Mouse (Mus musculus): ENCODE measurements around the gene Zfp831.

Zfp831 gene

GRCm38 (mm10) chr2:174643448-174644144, at the start of gene Zfp831:
TSS of gene Zfp831 (plus strand) at chr2:174643534.
- DNase-seq: no peak

DNA sequence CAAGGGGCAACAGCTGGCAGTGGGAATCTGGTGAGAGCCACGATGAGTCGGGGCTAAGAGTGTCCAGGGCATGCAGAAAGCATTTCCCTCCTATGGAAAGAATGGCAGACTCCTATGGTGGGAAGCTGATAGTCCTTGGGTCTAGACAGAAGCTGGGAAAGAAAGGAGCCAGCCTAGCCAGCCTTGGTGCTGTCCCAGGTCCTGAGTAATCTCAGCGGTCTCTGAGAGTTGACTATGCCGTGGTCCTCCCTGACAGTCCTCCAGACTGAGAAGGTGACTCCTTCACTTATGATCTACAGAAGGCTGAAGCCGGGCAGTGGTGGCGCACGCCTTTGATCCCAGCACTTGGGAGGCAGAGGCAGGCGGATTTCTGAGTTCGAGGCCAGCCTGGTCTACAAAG, 48.4 kb upstream of the Zfp831 start:
- DNase-seq: no peak

- DNase-seq: no peak
Measured at GRCm38 (mm10) chr2:174595611-174596010, 47.7 kb upstream of the Zfp831 start.

DNA sequence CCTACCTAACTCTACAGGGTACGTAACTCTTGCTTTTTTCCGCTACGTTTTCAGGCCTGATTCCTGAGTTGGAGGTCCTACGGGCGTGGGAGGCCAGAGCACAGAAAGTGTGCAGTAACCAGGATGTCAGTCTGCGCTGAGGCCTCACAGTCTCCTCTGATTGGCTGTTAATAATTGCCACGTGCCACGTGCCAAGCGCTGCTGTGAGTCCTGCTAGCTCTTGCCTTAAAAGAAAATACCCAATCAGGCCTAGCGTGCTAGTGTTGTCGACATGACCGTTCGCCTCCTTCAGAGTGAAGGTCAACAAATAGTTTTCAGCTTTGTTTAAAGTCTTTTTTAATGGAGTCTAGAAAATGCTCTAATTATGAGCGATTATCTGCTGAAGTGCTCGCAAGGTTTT, 46.9 kb upstream of the Zfp831 start:
- no peak for DNase-seq

- DNase-seq: no peak
Measured at GRCm38 (mm10) chr2:174598451-174598850, 44.9 kb upstream of the Zfp831 start.

DNA sequence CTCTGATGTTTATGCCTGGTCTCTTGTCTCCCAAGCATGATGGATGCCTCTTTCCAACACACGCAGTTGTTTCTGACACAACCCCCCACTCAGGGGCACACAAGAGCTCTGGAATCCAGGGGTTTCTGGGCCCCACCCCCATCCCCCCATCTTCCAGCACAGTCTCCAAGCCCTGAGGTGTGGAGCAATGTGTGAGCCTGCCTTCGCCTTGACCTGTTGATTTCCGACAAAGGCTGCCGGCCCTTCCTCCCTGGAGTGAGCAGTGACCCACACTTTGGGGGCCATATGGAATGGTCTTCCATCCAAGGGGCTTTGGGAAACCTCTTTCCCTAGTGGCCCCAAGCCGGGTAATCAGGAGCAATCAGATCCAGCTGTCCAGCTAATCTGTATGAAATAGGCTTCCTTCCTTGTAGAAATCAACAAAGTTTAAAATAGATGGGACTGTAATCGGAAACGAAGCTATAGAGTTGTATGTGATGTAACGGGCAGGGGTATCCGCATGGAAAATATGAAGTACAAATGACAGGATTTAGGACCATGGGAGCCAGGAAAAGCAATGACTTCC, 44.2 kb upstream of the Zfp831 start:
- no peak for DNase-seq

DNA sequence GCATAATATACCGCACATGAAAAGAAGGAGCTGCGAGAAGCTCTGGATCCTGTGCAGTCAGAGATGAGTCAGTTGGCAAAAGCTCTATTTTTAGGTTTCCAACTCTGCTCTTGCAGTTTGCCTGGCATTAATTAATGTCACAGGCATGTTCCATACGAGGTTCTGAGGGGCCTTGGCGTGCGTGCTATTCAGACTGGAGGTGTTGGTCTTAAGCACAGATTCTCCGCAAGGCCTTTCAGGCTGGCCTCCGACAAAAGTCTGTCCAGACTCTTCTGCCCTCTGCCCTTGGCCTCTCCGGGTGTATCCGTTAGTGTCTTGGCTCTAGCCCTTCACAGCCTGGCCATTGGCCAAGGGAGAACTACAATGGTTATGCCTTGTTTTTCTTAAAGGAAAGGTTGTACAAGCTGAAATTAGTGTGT, 43.5 kb upstream of the Zfp831 start:
- DNase-seq: no peak

DNA sequence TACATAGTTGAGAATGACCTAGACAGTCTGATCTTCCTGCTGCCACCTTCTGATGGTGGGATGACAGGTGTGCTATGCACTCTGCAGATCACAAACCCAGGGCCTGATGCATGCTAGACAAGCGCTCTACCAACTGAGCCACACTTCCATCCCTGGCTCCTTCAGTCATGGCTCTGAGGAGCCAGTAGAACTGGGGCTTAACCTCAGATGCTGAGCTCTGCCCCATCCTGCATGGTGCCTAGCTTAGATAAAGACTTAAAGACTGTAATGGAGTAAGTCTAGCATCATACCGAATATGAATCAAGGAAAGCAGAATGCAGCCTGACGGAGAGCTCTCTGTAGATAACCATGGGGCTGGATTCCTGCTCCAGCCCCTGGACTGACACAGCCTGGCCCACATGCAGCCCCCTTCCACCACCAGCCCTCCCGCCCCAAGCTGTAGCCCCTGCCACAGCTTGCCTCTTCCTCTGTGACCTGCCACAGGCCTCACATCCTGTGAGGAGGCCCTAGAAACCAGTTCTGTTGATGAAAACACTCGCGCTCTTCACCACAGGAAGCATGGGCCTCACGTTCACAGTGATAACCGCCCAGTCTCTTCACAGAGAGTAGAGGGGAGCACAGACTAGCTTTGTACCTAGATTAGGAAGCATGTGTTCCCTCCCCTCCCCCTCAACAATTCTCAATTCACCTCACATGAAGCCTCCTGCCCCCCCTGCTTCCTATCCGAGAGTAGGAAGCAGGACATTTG, 41.2 kb upstream of the Zfp831 start:
- DNase-seq: no peak

- no peak for DNase-seq
Measured at GRCm38 (mm10) chr2:174603321-174603720, 40.0 kb upstream of the Zfp831 start.

- DNase-seq: no peak
Measured at GRCm38 (mm10) chr2:174605020-174605419, 38.3 kb upstream of the Zfp831 start.

DNA sequence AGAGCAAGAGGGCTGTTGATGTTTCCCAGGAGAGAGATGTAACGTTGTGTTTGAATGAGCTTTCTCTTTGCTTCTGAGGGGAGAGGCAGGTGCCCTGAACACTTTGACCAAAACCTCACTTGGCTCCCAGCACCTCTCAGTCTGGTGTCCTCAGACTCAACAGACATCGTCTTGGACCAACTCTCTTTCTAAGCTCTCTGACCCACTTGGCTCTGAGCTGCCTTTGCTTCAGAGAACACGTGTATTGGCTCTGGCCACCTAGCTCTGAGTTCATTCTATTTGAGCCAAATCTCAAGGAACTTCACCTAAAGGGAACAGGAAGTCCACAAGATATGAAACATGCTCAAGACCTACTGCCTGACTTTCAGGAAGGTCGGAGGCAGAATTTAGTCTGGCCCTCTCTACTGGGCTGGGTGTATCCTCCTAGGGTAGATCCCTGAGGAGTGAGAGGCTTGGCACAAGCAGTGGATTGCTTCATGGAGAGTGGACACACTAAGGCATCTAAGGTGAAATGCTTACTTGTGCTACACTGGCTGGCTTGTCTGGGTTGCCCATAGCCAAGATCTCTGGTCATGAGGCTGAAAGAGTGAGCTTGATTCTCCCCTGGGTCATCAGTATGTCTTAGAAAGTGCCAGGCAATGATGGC, 37.8 kb upstream of the Zfp831 start:
- no peak for DNase-seq

GRCm38 (mm10) chr2:174606376-174606775, 37.0 kb upstream of the Zfp831 start:
- no peak for DNase-seq

GRCm38 (mm10) chr2:174609892-174610291, 33.4 kb upstream of the Zfp831 start:
- DNase-seq: peak; percentile 10

GRCm38 (mm10) chr2:174612386-174613063, 30.8 kb upstream of the Zfp831 start:
- DNase-seq: no peak

- no peak for DNase-seq
Measured at GRCm38 (mm10) chr2:174613221-174613620, 30.1 kb upstream of the Zfp831 start.

GRCm38 (mm10) chr2:174613921-174614441, 29.4 kb upstream of the Zfp831 start:
- no peak for DNase-seq

GRCm38 (mm10) chr2:174621881-174622280, 21.5 kb upstream of the Zfp831 start:
- DNase-seq: no peak

- no peak for DNase-seq
Measured at GRCm38 (mm10) chr2:174624430-174624829, 18.9 kb upstream of the Zfp831 start.

- no peak for DNase-seq
Measured at GRCm38 (mm10) chr2:174627021-174627420, 16.3 kb upstream of the Zfp831 start.

GRCm38 (mm10) chr2:174629299-174629850, 14.0 kb upstream of the Zfp831 start:
- no peak for DNase-seq

DNA sequence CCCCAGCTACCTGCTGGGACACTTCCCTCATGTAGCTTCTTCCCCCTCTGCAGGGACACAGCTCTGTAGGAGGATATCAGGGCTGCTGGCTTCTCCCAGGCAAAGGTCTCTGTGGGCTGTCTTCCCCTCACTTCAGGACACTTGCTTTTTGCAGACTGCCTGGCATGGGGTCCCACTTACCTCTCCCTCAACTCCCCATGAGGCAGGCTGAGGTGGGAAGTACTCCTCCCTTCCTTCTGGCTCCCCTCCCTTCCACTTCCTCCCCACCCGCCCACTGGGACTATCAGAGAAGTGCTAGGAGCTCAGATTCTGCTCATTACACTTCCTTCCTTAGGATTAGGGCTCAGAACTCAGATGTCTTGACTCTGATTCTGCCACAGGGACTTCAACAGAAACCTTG, 6.6 kb upstream of the Zfp831 start:
- no peak for DNase-seq

- DNase-seq: no peak
Measured at GRCm38 (mm10) chr2:174644975-174645374, 1.6 kb downstream of the Zfp831 start.

All from cerebellum, adult 11-12 months (tissue).